Mouse (Mus musculus): ENCODE measurements at regions not wholly inside any gene's neighbourhood (a gene's known extent, or its start where the extent isn't known, plus 50 kb on each side); places are given as distances from the start of the nearest gene placed in this dataset.

- no peak overlapping the region for H3K4me3 ChIP-seq (replicated peaks; ENCODE audit: extremely low read depth, low read depth, low read length)
- H3K4me1 ChIP-seq (ENCODE audit: control insufficient read depth, insufficient read depth, low read length), result no peaks in the 10 kb centered on the region
- WGBS, result 72% methylated on average over 3 of the region's 3 CpGs
- DNase-seq, result no peak
- TF ChIP-seq CTCF (IDR thresholded peaks at IDR 0.05; ENCODE audit: insufficient read depth, low read length) (no peak), POLR2A (IDR thresholded peaks at IDR 0.05; ENCODE audit: borderline replicate concordance, extremely low read depth, low read depth, low read length) (no peak)
These were observed 502.6 kb downstream of the Etnk1 start for GRCm38 (mm10) chr6:143669446-143670130.

GRCm38 (mm10) chr6:143690131-143690530 is 523.1 kb downstream of the Etnk1 start:
- Histone ChIP-seq H3K4me1 (ENCODE audit: control insufficient read depth, insufficient read depth, low read length) (no peaks in the 10 kb centered on the region), H3K4me3 (replicated peaks; ENCODE audit: extremely low read depth, low read depth, low read length) (no peak overlapping the region)
- no peak for DNase-seq
- WGBS, result 83% methylated on average over 9 of the region's 9 CpGs
- no peak for TF ChIP-seq POLR2A (IDR thresholded peaks at IDR 0.05; ENCODE audit: borderline replicate concordance, extremely low read depth, low read depth, low read length)
- no peak for TF ChIP-seq CTCF (IDR thresholded peaks at IDR 0.05; ENCODE audit: insufficient read depth, low read length)

- no peak for DNase-seq
- TF ChIP-seq POLR2A (IDR thresholded peaks at IDR 0.05; ENCODE audit: borderline replicate concordance, extremely low read depth, low read depth, low read length), result no peak
- no peak for TF ChIP-seq CTCF (IDR thresholded peaks at IDR 0.05; ENCODE audit: insufficient read depth, low read length)
These were observed 523.8 kb downstream of the Etnk1 start for GRCm38 (mm10) chr6:143690866-143691265.

GRCm38 (mm10) chr6:143697997-143698396 is 531.0 kb downstream of the Etnk1 start:
- H3K4me1 ChIP-seq (ENCODE audit: control insufficient read depth, insufficient read depth, low read length), result no peaks in the 10 kb centered on the region
- no peak for TF ChIP-seq CTCF (IDR thresholded peaks at IDR 0.05; ENCODE audit: insufficient read depth, low read length)
- no peak for TF ChIP-seq POLR2A (IDR thresholded peaks at IDR 0.05; ENCODE audit: borderline replicate concordance, extremely low read depth, low read depth, low read length)
- no peak for DNase-seq
- 54% methylated on average over 6 of the region's 6 CpGs for WGBS
- no peak overlapping the region for H3K4me3 ChIP-seq (replicated peaks; ENCODE audit: extremely low read depth, low read depth, low read length)

More at GRCm38 (mm10) chr6:143690866-143691265, 523.8 kb downstream of the Etnk1 start:
- Histone ChIP-seq H3K4me3 (replicated peaks; ENCODE audit: extremely low read depth, low read depth, low read length) (no peak overlapping the region), H3K4me1 (ENCODE audit: control insufficient read depth, insufficient read depth, low read length) (no peaks in the 10 kb centered on the region)
- WGBS, result 48% methylated on average over 6 of the region's 6 CpGs

GRCm38 (mm10) chr6:143703984-143704383 is 537.0 kb downstream of the Etnk1 start:
- 84% methylated on average over 8 of the region's 8 CpGs for WGBS
- DNase-seq, result no peak
- no peak for TF ChIP-seq CTCF (IDR thresholded peaks at IDR 0.05; ENCODE audit: insufficient read depth, low read length)
- no peak for TF ChIP-seq POLR2A (IDR thresholded peaks at IDR 0.05; ENCODE audit: borderline replicate concordance, extremely low read depth, low read depth, low read length)
- Histone ChIP-seq H3K4me3 (replicated peaks; ENCODE audit: extremely low read depth, low read depth, low read length) (no peak overlapping the region), H3K4me1 (ENCODE audit: control insufficient read depth, insufficient read depth, low read length) (no peaks in the 10 kb centered on the region)

- Histone ChIP-seq H3K4me1 (ENCODE audit: control insufficient read depth, insufficient read depth, low read length) (no peaks in the 10 kb centered on the region), H3K4me3 (replicated peaks; ENCODE audit: extremely low read depth, low read depth, low read length) (no peak overlapping the region)
- no peak for DNase-seq
- no peak for TF ChIP-seq CTCF (IDR thresholded peaks at IDR 0.05; ENCODE audit: insufficient read depth, low read length)
- no peak for TF ChIP-seq POLR2A (IDR thresholded peaks at IDR 0.05; ENCODE audit: borderline replicate concordance, extremely low read depth, low read depth, low read length)
- 68% methylated on average over 10 of the region's 10 CpGs for WGBS
These were observed 539.4 kb downstream of the Etnk1 start for GRCm38 (mm10) chr6:143706451-143706850.

GRCm38 (mm10) chr6:143714461-143714860 is 547.4 kb downstream of the Etnk1 start:
- no peaks in the 10 kb centered on the region for H3K4me1 ChIP-seq (ENCODE audit: control insufficient read depth, insufficient read depth, low read length)
- DNase-seq, result no peak
- WGBS, result 75% methylated on average over 10 of the region's 10 CpGs
- TF ChIP-seq CTCF (IDR thresholded peaks at IDR 0.05; ENCODE audit: insufficient read depth, low read length) (no peak), POLR2A (IDR thresholded peaks at IDR 0.05; ENCODE audit: borderline replicate concordance, extremely low read depth, low read depth, low read length) (no peak)
- H3K4me3 ChIP-seq (replicated peaks; ENCODE audit: extremely low read depth, low read depth, low read length), result no peak overlapping the region

GRCm38 (mm10) chr6:143750074-143750473 is 583.1 kb downstream of the Etnk1 start:
- DNase-seq, result no peak
- Histone ChIP-seq H3K4me1 (ENCODE audit: control insufficient read depth, insufficient read depth, low read length) (no peaks in the 10 kb centered on the region; the same call in 1 of the 2 replicates), H3K4me3 (replicated peaks; ENCODE audit: extremely low read depth, low read depth, low read length) (no peak overlapping the region)
- TF ChIP-seq CTCF (IDR thresholded peaks at IDR 0.05; ENCODE audit: insufficient read depth, low read length) (no peak), POLR2A (IDR thresholded peaks at IDR 0.05; ENCODE audit: borderline replicate concordance, extremely low read depth, low read depth, low read length) (no peak)

GRCm38 (mm10) chr6:143751076-143752070 is 584.4 kb downstream of the Etnk1 start:
- H3K4me1 ChIP-seq (ENCODE audit: control insufficient read depth, insufficient read depth, low read length), result no peaks in the 10 kb centered on the region; the same call in 1 of the 2 replicates
- no peak for TF ChIP-seq POLR2A (IDR thresholded peaks at IDR 0.05; ENCODE audit: borderline replicate concordance, extremely low read depth, low read depth, low read length)
- no peak for TF ChIP-seq CTCF (IDR thresholded peaks at IDR 0.05; ENCODE audit: insufficient read depth, low read length)
- peak; percentile 17 for DNase-seq
- 50% methylated on average over 14 of the region's 14 CpGs for WGBS
- peak overlapping the region; percentile 56 for H3K4me3 ChIP-seq (replicated peaks; ENCODE audit: extremely low read depth, low read depth, low read length)

Measured in lung, adult 2 months (tissue).